Mouse (Mus musculus): ENCODE results near the gene Srrm2. TPM values are rescaled to one million over a fixed set of nuclear protein-coding genes. Genes with fewer than 3 reads are reported as not detected.

Srrm2 gene
- total and polyA plus RNA-seq, 3 experiments, result 26.7 to 383 (median 90.4) TPM

DNA sequence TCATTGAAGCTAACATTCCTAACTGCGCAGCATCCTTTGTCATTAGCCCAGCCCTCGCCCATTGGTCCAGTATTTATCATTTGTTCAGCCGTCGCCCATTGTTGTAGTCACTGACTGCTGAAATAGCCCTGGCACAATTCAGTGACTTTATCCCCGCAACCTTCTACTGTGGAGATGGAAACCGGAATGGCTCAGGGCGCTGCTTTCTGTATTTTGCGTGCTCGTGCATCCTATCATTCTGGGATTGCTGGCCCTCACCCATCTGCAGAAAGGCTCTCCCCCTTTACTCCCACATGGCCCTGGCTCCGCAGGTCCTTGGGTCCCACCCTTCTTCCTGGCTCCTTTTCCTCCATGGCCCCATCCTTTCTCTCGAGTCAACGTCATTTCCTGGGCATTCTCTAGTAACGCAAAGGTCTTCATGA is 3.8 kb upstream of the Srrm2 start:
- Histone ChIP-seq H3K4me2 (ENCODE audit: insufficient read depth, low read depth, poor library complexity, severe bottlenecking) (no peak overlapping the region), H3K27me3 (replicated peaks) (no peaks in the 10 kb centered on the region), H3K27ac (ENCODE audit: insufficient read depth, low read depth) (no peak overlapping the region), H3K36me3 (replicated peaks in 1 of 2; ENCODE audit: control insufficient read depth in 1 of 2, insufficient read depth in 1 of 2, low read length in 1 of 2) (no peaks in the 10 kb centered on the region), H3K4me3 (replicated peaks in 1 of 3; ENCODE audit: low read depth in 2 of 3, low read length in 2 of 3, poor library complexity in 1 of 3) (no peak overlapping the region), H3K4me1 (ENCODE audit: control insufficient read depth in 1 of 2, insufficient read depth in 2 of 2) (peaks cover 0 to 7% of the 10 kb centered on the region in 2 experiments; a peak in 3 of 4 replicates), H3K9me3 (replicated peaks; ENCODE audit: low read length) (no peaks in the 10 kb centered on the region), H3K79me2 (replicated peaks; ENCODE audit: control insufficient read depth, extremely low read depth, insufficient read depth, poor library complexity, severe bottlenecking) (no peaks in the 10 kb centered on the region), H3K9ac (ENCODE audit: insufficient read depth, low read depth) (no peak overlapping the region)
- no peak for DNase-seq (ENCODE audit: extremely low read depth)
- TF ChIP-seq NRF1 (IDR thresholded peaks at IDR 0.05; ENCODE audit: low read depth, low read length) (no peak), POLR2A (IDR thresholded peaks at IDR 0.05; ENCODE audit: low read depth, low read length) (no peak), JUN (IDR thresholded peaks at IDR 0.05; ENCODE audit: insufficient read depth, low read depth, low read length) (no peak)
- dilution Hi-C loops (cut with MboI; ENCODE audit: extremely low pct_ligation_motif_present, extremely low pct_unique_long_range_greater_than_20kb, low sequenced_read_pairs), result no loop called here
- in situ Hi-C loops (cut with MboI; ENCODE audit: low pct_ligation_motif_present, low pct_unique_long_range_greater_than_20kb, low sequenced_read_pairs), result no loop called here

- no peaks in the 10 kb centered on the region for H3K79me2 ChIP-seq (replicated peaks; ENCODE audit: control insufficient read depth, extremely low read depth, insufficient read depth, poor library complexity, severe bottlenecking)
- no peak overlapping the region for H3K4me2 ChIP-seq (ENCODE audit: insufficient read depth, low read depth, poor library complexity, severe bottlenecking)
- no peak overlapping the region for H3K27ac ChIP-seq (ENCODE audit: insufficient read depth, low read depth)
- no peaks in the 10 kb centered on the region for H3K36me3 ChIP-seq (replicated peaks in 1 of 2; ENCODE audit: control insufficient read depth in 1 of 2, insufficient read depth in 1 of 2, low read length in 1 of 2)
- in situ Hi-C loops (cut with MboI; ENCODE audit: low pct_ligation_motif_present, low pct_unique_long_range_greater_than_20kb, low sequenced_read_pairs) (no loop called here), dilution Hi-C loops (cut with MboI; ENCODE audit: extremely low pct_ligation_motif_present, extremely low pct_unique_long_range_greater_than_20kb, low sequenced_read_pairs) (no loop called here)
- no peak overlapping the region for H3K4me3 ChIP-seq (replicated peaks in 1 of 3; ENCODE audit: low read depth in 2 of 3, low read length in 2 of 3, poor library complexity in 1 of 3)
- H3K9ac ChIP-seq (ENCODE audit: insufficient read depth, low read depth), result no peak overlapping the region
- H3K9me3 ChIP-seq (replicated peaks; ENCODE audit: low read length), result no peaks in the 10 kb centered on the region
- DNase-seq (ENCODE audit: extremely low read depth), result no peak
- no peaks in the 10 kb centered on the region for H3K27me3 ChIP-seq (replicated peaks)
- TF ChIP-seq SIN3A (IDR thresholded peaks at IDR 0.05; ENCODE audit: low read length), result no peak
- no peak for TF ChIP-seq TBP (conservative IDR thresholded peaks at IDR 0.05; ENCODE audit: low read depth, low read length)
- TF ChIP-seq TCF12 (IDR thresholded peaks at IDR 0.05; ENCODE audit: low read depth, low read length), result no peak
- no peak for TF ChIP-seq HCFC1 (IDR thresholded peaks at IDR 0.05; ENCODE audit: low read depth, low read length)
- no peak for TF ChIP-seq E2F4 (IDR thresholded peaks at IDR 0.05; ENCODE audit: insufficient replicate concordance, low read depth, low read length)
- no peak for TF ChIP-seq IRF4 (IDR thresholded peaks at IDR 0.05; ENCODE audit: low read depth, low read length)
- TF ChIP-seq NELFE (IDR thresholded peaks at IDR 0.05; ENCODE audit: low read depth, low read length), result no peak
- TF ChIP-seq GABPA (IDR thresholded peaks at IDR 0.05; ENCODE audit: insufficient replicate concordance, low read depth, low read length), result no peak
- no peak for TF ChIP-seq RAD21 (IDR thresholded peaks at IDR 0.05; ENCODE audit: low read depth, low read length)
- no peak for TF ChIP-seq ZKSCAN1 (IDR thresholded peaks at IDR 0.05; ENCODE audit: borderline replicate concordance, low read depth, low read length)
- TF ChIP-seq CHD2 (IDR thresholded peaks at IDR 0.05; ENCODE audit: low read length), result no peak
- no peak for TF ChIP-seq ZNF384 (IDR thresholded peaks at IDR 0.05; ENCODE audit: low read depth, low read length)
- no peak for TF ChIP-seq SMC3 (IDR thresholded peaks at IDR 0.05; ENCODE audit: low read depth, low read length)
- no peak for TF ChIP-seq EP300 (IDR thresholded peaks at IDR 0.05; ENCODE audit: low read length)
- H3K4me1 ChIP-seq (ENCODE audit: control insufficient read depth in 1 of 2, insufficient read depth in 2 of 2), result no peaks in the 10 kb centered on the region
Observed at GRCm38 (mm10) chr17:23788973-23789372, 1.4 kb upstream of the Srrm2 start.

Data from CH12.LX (cell line).